Mouse (Mus musculus) MEL (cell line): ENCODE data around the gene Enpp6.

Source experiments
- CTCF ChIP-seq, 3 experiments: IDR thresholded peaks in 2 of 3; conservative IDR thresholded peaks in 1 of 3; 2 replicates each; pipeline ENCODE4 v1.5.1; 2011 to 2012; ENCODE audit warnings: low read length in 3 of 3, low read depth in 2 of 3, mild to moderate bottlenecking in 2 of 3, improper control_type of control experiment in 1 of 3, inconsistent platforms in 1 of 3, mixed read lengths in 1 of 3, moderate library complexity in 1 of 3; ENCODE audit not compliant: control insufficient read depth in 1 of 3, insufficient read depth in 1 of 3, poor library complexity in 1 of 3, severe bottlenecking in 1 of 3
- ELF1 ChIP-seq: IDR thresholded peaks from 2 replicates; pipeline ENCODE4 v1.6.1; 2014; ENCODE audit warnings: low read depth, mild to moderate bottlenecking, inconsistent platforms, low read length, improper control_type of control experiment, moderate library complexity
- GABPA ChIP-seq: IDR thresholded peaks from 2 replicates; pipeline ENCODE4 v1.6.1; 2012; ENCODE audit warnings: low read depth, mild to moderate bottlenecking, inconsistent platforms, low read length, improper control_type of control experiment, moderate library complexity
- KAT2A ChIP-seq: conservative IDR thresholded peaks from 2 replicates; pipeline ENCODE4 v1.6.1; 2012; ENCODE audit warnings: low read depth, low read length, improper control_type of control experiment, inconsistent platforms
- POLR2A ChIP-seq, 2 experiments: IDR thresholded peaks; 2 replicates each; pipeline ENCODE4 v1.6.1; 2011 to 2012; ENCODE audit warnings: low read length in 2 of 2, mild to moderate bottlenecking in 2 of 2, control low read depth in 1 of 2, improper control_type of control experiment in 1 of 2, low read depth in 1 of 2, moderate library complexity in 1 of 2; ENCODE audit not compliant: control insufficient read depth in 1 of 2, insufficient read depth in 1 of 2, poor library complexity in 1 of 2
- POLR2AphosphoS5 ChIP-seq: IDR thresholded peaks from 2 replicates; pipeline ENCODE4 v1.6.1; 2012; ENCODE audit warnings: low read depth, borderline replicate concordance, mild to moderate bottlenecking, inconsistent platforms, low read length, moderate library complexity, mixed read lengths
- SMC3 ChIP-seq: IDR thresholded peaks from 2 replicates; pipeline ENCODE4 v1.6.1; 2011; ENCODE audit warnings: low read depth, low read length, improper control_type of control experiment
- TAL1 ChIP-seq: IDR thresholded peaks from 2 replicates; pipeline ENCODE4 v1.6.1; 2012; ENCODE audit warnings: mild to moderate bottlenecking, inconsistent platforms, low read length, moderate library complexity, mixed read lengths
- USF2 ChIP-seq, 2 experiments: IDR thresholded peaks; 2 replicates each; pipeline ENCODE4 v1.6.1; 2011 to 2012; ENCODE audit warnings: improper control_type of control experiment in 2 of 2, low read length in 2 of 2, borderline replicate concordance in 1 of 2, inconsistent platforms in 1 of 2, low read depth in 1 of 2, mild to moderate bottlenecking in 1 of 2; ENCODE audit not compliant: insufficient read depth in 1 of 2
- ZC3H11A ChIP-seq: IDR thresholded peaks from 2 replicates; pipeline ENCODE4 v1.6.1; 2012; ENCODE audit warnings: low read depth, mild to moderate bottlenecking, inconsistent platforms, low read length, improper control_type of control experiment
- ZMIZ1 ChIP-seq: IDR thresholded peaks from 2 replicates; pipeline ENCODE4 v1.6.1; 2012; ENCODE audit warnings: low read depth, mild to moderate bottlenecking, inconsistent platforms, low read length, improper control_type of control experiment, moderate library complexity
- ZNF384 ChIP-seq: IDR thresholded peaks from 2 replicates; pipeline ENCODE4 v1.6.1; 2012; ENCODE audit warnings: low read depth, mild to moderate bottlenecking, inconsistent platforms, low read length, improper control_type of control experiment

DNA sequence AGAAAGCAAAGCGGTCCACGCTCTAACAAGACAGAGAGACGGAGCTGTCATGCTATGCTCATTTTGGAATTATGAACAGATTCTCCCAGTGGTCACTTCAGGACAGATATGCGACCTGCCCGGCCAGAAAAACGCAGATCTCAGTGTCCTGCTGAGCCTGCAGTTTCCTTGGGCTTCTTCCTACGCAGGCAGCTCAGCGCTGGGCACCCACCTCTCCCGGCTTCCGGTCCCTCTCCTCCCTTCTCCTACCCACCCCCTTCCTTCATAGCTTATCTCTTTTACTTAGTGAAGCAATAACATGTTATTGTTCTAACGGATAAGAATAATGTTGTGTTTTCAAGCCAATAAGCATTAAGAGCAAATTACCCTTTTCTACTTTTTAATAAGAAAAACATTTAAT is 2.0 kb upstream of the Enpp6 start:
- no peak for TF ChIP-seq ZNF384
- TF ChIP-seq CTCF (IDR thresholded peaks at IDR 0.05 in 2 of 3, conservative IDR thresholded peaks at IDR 0.05 in 1 of 3; ENCODE audit: control insufficient read depth in 1 of 3, insufficient read depth in 1 of 3, low read depth in 2 of 3, low read length in 3 of 3, poor library complexity in 1 of 3, severe bottlenecking in 1 of 3): no peak
- TF ChIP-seq ZC3H11A: no peak
- TF ChIP-seq SMC3: no peak
- no peak for TF ChIP-seq ELF1
- no peak for TF ChIP-seq POLR2AphosphoS5
- no peak for TF ChIP-seq ZMIZ1
- no peak for TF ChIP-seq TAL1
- TF ChIP-seq USF2 (IDR thresholded peaks at IDR 0.05; ENCODE audit: borderline replicate concordance in 1 of 2, insufficient read depth in 1 of 2, low read depth in 1 of 2, low read length in 2 of 2): no peak
- no peak for TF ChIP-seq GABPA
- TF ChIP-seq KAT2A: no peak
- no peak for TF ChIP-seq POLR2A (IDR thresholded peaks at IDR 0.05; ENCODE audit: control insufficient read depth in 1 of 2, insufficient read depth in 1 of 2, low read depth in 1 of 2, low read length in 2 of 2, poor library complexity in 1 of 2)
